Mouse (Mus musculus): ENCODE measurements at regions not wholly inside any gene's neighbourhood (a gene's known extent, or its start where the extent isn't known, plus 50 kb on each side); places are given as distances from the start of the nearest gene placed in this dataset.
A peak's percentile ranks its signal among the peaks of the same experiment; 100 is the strongest.

DNA sequence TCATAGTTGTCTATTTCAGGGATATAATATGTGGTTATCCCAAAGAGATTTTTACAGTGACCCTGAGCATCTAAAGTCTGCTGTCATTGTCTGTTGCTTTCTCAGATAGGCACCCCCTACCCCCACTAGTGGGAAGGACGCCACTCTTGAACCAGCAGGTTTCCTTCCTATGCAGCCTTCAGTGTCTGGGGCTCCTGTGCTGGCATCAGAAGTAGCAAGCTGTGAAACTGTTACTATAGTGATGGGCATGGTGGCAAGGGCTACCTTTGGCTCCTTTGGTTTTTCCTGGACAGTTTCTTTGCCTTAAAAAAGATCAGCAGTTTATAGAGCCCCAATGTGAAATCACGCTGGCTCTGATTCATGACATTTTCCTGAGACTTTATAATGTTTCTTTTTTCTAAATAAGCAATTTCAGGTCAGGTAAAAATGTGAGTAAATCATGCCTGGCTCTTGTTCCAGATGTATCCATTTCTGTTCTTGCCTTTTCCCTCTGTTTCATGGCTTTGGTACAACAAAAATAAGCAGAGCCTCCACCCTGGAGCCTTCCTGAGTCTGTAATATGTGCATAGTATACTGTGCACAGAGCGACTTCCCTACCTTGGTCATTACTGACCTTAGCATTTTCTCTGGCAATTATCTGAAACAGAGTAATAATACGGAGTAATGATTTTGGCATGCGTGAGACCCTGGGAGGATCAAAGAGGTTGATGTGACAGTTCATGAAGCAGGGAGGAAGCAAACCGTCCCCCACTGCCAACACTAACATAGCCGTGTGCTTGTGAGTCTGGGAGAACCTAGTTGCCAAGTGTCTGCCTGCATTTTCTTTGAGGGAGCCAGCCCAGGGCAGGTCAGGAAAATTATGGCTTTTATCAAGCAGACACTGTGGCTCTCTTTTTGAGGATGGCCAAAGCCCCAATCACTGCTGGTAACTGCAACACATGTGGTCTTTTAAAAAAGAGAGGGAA is 124.8 kb downstream of the Mettl11b start:
- H3K4me1 ChIP-seq (ENCODE audit: control insufficient read depth, insufficient read depth, low read length): peaks cover 14% of the 10 kb centered on the region
- ATAC-seq (ENCODE audit: low FRiP score, low read depth): peak; percentile 53
- H3K27ac ChIP-seq (replicated peaks; ENCODE audit: low read depth, low read length): peak overlapping the region; percentile 26; the same call in 1 of the 2 replicates
- WGBS: 30% methylated on average over 7 of the region's 7 CpGs
- H3K36me3 ChIP-seq (ENCODE audit: control insufficient read depth, insufficient read depth, low read length): no peaks in the 10 kb centered on the region
- no peak overlapping the region for H3K4me3 ChIP-seq (replicated peaks; ENCODE audit: low read length)
- H3K27me3 ChIP-seq (ENCODE audit: control insufficient read depth, insufficient read depth, low read length): no peaks in the 10 kb centered on the region
- H3K4me2 ChIP-seq (replicated peaks; ENCODE audit: low read depth, low read length, severe bottlenecking): no peak overlapping the region
- DNase-seq (ENCODE audit: low spot score): no peak
- TF ChIP-seq POLR2A (IDR thresholded peaks at IDR 0.05; ENCODE audit: borderline replicate concordance, extremely low read depth, insufficient read depth, insufficient read length): no peak
- no peak overlapping the region for H3K9ac ChIP-seq (ENCODE audit: low read depth, low read length, severe bottlenecking)
- no peaks in the 10 kb centered on the region for H3K9me3 ChIP-seq (ENCODE audit: control insufficient read depth, low read length)

DNA sequence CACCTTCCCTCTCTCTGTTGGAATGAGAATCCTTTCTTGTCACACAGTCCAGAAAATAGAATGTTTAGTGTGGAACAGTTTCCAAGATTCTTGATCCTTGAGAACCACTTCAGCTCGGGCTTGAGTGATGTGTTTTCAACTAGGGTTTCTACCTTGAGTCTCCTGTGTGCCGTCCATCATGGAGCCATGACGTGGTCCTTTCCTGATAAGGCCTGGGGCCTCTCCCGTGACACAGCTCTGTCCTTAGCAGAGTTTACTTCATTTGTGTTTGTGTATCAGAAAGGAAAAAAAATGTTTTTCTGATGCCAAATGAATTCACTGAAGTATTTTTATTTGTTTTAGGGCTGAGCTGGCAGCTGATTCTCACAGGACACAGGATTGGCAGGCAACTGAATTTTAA is 148.6 kb downstream of the Mettl11b start:
- H3K9me3 ChIP-seq (ENCODE audit: control insufficient read depth, low read length): no peaks in the 10 kb centered on the region
- peaks cover 29% of the 10 kb centered on the region for H3K4me1 ChIP-seq (ENCODE audit: control insufficient read depth, insufficient read depth, low read length)
- no peak overlapping the region for H3K4me3 ChIP-seq (replicated peaks; ENCODE audit: low read length)
- H3K4me2 ChIP-seq (replicated peaks; ENCODE audit: low read depth, low read length, severe bottlenecking): no peak overlapping the region
- 75% methylated on average over 4 of the region's 4 CpGs for WGBS
- DNase-seq (ENCODE audit: low spot score): no peak
- H3K27me3 ChIP-seq (ENCODE audit: control insufficient read depth, insufficient read depth, low read length): no peaks in the 10 kb centered on the region
- no peak for ATAC-seq (ENCODE audit: low FRiP score, low read depth)
- no peaks in the 10 kb centered on the region for H3K36me3 ChIP-seq (ENCODE audit: control insufficient read depth, insufficient read depth, low read length)
- no peak for TF ChIP-seq POLR2A (IDR thresholded peaks at IDR 0.05; ENCODE audit: borderline replicate concordance, extremely low read depth, insufficient read depth, insufficient read length)
- H3K27ac ChIP-seq (replicated peaks; ENCODE audit: low read depth, low read length): no peak overlapping the region
- H3K9ac ChIP-seq (ENCODE audit: low read depth, low read length, severe bottlenecking): no peak overlapping the region

DNA sequence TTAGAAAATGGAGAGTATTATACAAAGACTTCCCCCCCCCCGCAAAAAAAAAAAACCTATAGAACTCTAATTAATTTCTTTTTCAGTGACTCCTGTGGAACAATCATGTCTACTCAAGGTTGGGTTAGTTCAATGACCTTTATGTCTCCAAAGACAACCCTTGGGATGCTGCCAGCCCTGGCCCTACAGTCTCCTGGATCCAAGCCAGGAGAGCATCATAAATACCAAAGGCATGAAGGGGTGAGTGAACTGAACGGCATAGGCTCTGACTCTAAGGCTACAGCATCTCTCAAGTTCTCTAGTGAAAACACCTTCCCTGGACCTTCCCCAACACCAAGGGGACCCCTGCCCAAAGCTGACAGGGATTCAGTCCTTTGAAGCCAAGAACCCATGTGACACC is 149.4 kb downstream of the Mettl11b start:
- ATAC-seq (ENCODE audit: low FRiP score, low read depth) (no peak), DNase-seq (ENCODE audit: low spot score) (no peak)
- no peaks in the 10 kb centered on the region for H3K36me3 ChIP-seq (ENCODE audit: control insufficient read depth, insufficient read depth, low read length)
- H3K27ac ChIP-seq (replicated peaks; ENCODE audit: low read depth, low read length): peak overlapping the region; percentile 28; the same call in 1 of the 2 replicates
- 52% methylated on average over 2 of the region's 2 CpGs for WGBS
- H3K4me1 ChIP-seq (ENCODE audit: control insufficient read depth, insufficient read depth, low read length): peaks cover 34% of the 10 kb centered on the region
- no peak for TF ChIP-seq POLR2A (IDR thresholded peaks at IDR 0.05; ENCODE audit: borderline replicate concordance, extremely low read depth, insufficient read depth, insufficient read length)
- H3K4me3 ChIP-seq (replicated peaks; ENCODE audit: low read length): no peak overlapping the region
- H3K9me3 ChIP-seq (ENCODE audit: control insufficient read depth, low read length): no peaks in the 10 kb centered on the region
- H3K27me3 ChIP-seq (ENCODE audit: control insufficient read depth, insufficient read depth, low read length): no peaks in the 10 kb centered on the region
- no peak overlapping the region for H3K9ac ChIP-seq (ENCODE audit: low read depth, low read length, severe bottlenecking)
- H3K4me2 ChIP-seq (replicated peaks; ENCODE audit: low read depth, low read length, severe bottlenecking): no peak overlapping the region

DNA sequence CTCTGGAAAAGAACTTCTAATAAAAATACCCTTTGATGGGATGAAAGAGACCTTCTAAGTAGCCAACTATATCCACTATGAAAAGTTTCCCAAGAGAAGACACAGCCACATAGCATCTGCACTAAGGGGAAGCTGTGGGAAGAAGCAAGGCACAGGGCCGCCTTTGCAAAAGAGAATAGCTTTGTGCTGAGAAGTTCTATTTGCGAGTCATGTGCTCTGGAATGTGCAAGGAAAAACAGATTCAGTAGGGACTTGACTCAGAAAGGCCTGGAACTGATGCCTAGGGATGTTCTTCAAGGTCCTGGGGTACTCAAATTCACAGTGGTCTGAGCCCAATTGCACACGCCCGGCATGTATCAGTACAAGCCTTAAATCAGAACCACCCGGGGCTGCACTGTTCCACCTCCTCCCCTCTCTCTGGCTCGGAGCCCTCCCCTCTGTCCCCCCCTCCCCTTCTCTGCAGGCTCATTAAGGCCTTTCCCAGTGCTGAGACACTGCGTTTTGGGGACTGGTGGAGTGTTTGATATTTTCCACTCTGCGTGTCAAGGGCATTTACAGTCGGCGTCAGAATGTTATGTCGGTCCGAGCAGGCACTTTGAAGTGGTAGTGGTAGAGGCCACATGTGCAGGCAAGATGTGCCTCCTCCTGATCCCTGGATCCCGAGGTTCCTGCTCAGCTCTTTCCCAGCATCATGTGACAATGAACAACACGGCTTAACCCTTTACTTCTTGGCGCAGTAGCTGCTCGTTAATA is 150.4 kb downstream of the Mettl11b start:
- Histone ChIP-seq H3K4me3 (replicated peaks; ENCODE audit: low read length) (no peak overlapping the region), H3K9me3 (ENCODE audit: control insufficient read depth, low read length) (no peaks in the 10 kb centered on the region), H3K27ac (replicated peaks; ENCODE audit: low read depth, low read length) (peak overlapping the region; percentile 81), H3K27me3 (ENCODE audit: control insufficient read depth, insufficient read depth, low read length) (no peaks in the 10 kb centered on the region), H3K4me2 (replicated peaks; ENCODE audit: low read depth, low read length, severe bottlenecking) (peak overlapping the region; percentile 32; the same call in 1 of the 2 replicates), H3K9ac (ENCODE audit: low read depth, low read length, severe bottlenecking) (no peak overlapping the region), H3K36me3 (ENCODE audit: control insufficient read depth, insufficient read depth, low read length) (no peaks in the 10 kb centered on the region), H3K4me1 (ENCODE audit: control insufficient read depth, insufficient read depth, low read length) (peaks cover 36% of the 10 kb centered on the region)
- ATAC-seq (ENCODE audit: low FRiP score, low read depth): peak; percentile 91
- DNase-seq (ENCODE audit: low spot score): peak; percentile 91
- 11% methylated on average over 16 of the region's 16 CpGs for WGBS
- TF ChIP-seq POLR2A (IDR thresholded peaks at IDR 0.05; ENCODE audit: borderline replicate concordance, extremely low read depth, insufficient read depth, insufficient read length): no peak

DNA sequence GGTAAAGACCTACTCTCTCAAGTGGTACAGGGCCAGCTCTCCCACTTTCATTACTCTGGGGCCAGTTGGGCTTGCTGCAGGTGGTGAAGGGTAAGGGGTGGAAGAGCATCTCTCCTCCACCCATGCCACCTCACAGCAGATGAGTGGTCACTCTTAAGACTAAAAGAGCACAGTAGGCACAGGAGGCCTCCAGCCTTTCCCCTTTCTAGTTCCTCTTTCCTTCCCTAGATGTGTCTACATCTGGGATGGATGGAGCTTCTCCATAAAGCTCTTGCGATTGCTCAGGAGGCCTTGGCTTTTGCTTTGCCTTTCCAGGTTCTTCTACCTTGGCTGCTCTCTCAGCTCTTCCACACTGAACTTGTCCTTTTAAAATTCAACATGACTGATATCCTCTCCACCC is 151.5 kb downstream of the Mettl11b start:
- H3K9me3 ChIP-seq (ENCODE audit: control insufficient read depth, low read length): no peaks in the 10 kb centered on the region
- H3K9ac ChIP-seq (ENCODE audit: low read depth, low read length, severe bottlenecking): no peak overlapping the region
- no peaks in the 10 kb centered on the region for H3K36me3 ChIP-seq (ENCODE audit: control insufficient read depth, insufficient read depth, low read length)
- no peaks in the 10 kb centered on the region for H3K27me3 ChIP-seq (ENCODE audit: control insufficient read depth, insufficient read depth, low read length)
- H3K4me2 ChIP-seq (replicated peaks; ENCODE audit: low read depth, low read length, severe bottlenecking): no peak overlapping the region
- no peak overlapping the region for H3K4me3 ChIP-seq (replicated peaks; ENCODE audit: low read length)
- DNase-seq (ENCODE audit: low spot score) (no peak), ATAC-seq (ENCODE audit: low FRiP score, low read depth) (no peak)
- no peak for TF ChIP-seq POLR2A (IDR thresholded peaks at IDR 0.05; ENCODE audit: borderline replicate concordance, extremely low read depth, insufficient read depth, insufficient read length)
- H3K4me1 ChIP-seq (ENCODE audit: control insufficient read depth, insufficient read depth, low read length): peaks cover 36% of the 10 kb centered on the region
- H3K27ac ChIP-seq (replicated peaks; ENCODE audit: low read depth, low read length): no peak overlapping the region
- 88% methylated on average over 1 of the region's 1 CpGs for WGBS

All from limb, embryonic 14.5 days (tissue).